Mouse (Mus musculus) hindbrain, embryonic 14.5 days (tissue): ENCODE measurements at regions not wholly inside any gene's neighbourhood (a gene's known extent, or its start where the extent isn't known, plus 50 kb on each side); places are given as distances from the start of the nearest gene placed in this dataset.
"Not testable (repeated sequence)": the region's sequence is repeated elsewhere in the genome, so short reads cannot be mapped to it uniquely, and the experiment has no call there.

Experiments
- ATAC-seq: fragments of 200-750 bp; cut with Nextera tagmentation; 2 replicates; pipeline ENCODE4 v1.8.0; 2017; ENCODE audit warnings: moderate number of reproducible peaks, mild to moderate bottlenecking, moderate TSS enrichment, moderate library complexity; ENCODE audit not compliant: low FRiP score
- DNase-seq: peaks from one replicate; pipeline ENCODE4 v3.0.0-alpha.2; 2015; ENCODE audit warnings: low spot score
- H3K27ac ChIP-seq: fragments of 300-500 bp; sonication (generic); 2 replicates; pipeline ENCODE4 v1.5.1; 2014; ENCODE audit warnings: mild to moderate bottlenecking, moderate library complexity
- H3K27me3 ChIP-seq: fragments of 300-500 bp; sonication (generic); 2 replicates; pipeline ENCODE4 v1.6.1; 2014; ENCODE audit warnings: mild to moderate bottlenecking, low read length, mixed read lengths; ENCODE audit not compliant: control insufficient read depth, insufficient read depth
- H3K36me3 ChIP-seq: fragments of 300-500 bp; sonication (generic); replicated peaks from 2 replicates; pipeline ENCODE4 v1.6.1; 2014; ENCODE audit not compliant: control insufficient read depth, insufficient read depth
- H3K4me1 ChIP-seq: fragments of 300-500 bp; sonication (generic); replicated peaks from 2 replicates; pipeline ENCODE4 v1.6.1; 2014; ENCODE audit warnings: antibody characterized with exemption, low read length, mixed read lengths; ENCODE audit not compliant: control insufficient read depth, insufficient read depth
- H3K4me2 ChIP-seq: fragments of 300-500 bp; sonication (generic); replicated peaks from 2 replicates; pipeline ENCODE4 v1.6.1; 2014; ENCODE audit warnings: mild to moderate bottlenecking, moderate library complexity
- H3K4me3 ChIP-seq: fragments of 300-500 bp; sonication (generic); replicated peaks from 2 replicates; pipeline ENCODE4 v1.5.1; 2014; ENCODE audit warnings: mild to moderate bottlenecking, low read length
- H3K9ac ChIP-seq: fragments of 300-500 bp; sonication (generic); 2 replicates; pipeline ENCODE4 v1.6.1; 2014
- H3K9me3 ChIP-seq: fragments of 300-500 bp; sonication (generic); 2 replicates; pipeline ENCODE4 v1.6.1; 2016; ENCODE audit warnings: low read length; ENCODE audit not compliant: control insufficient read depth
- WGBS: fragments of 180-500 bp; shearing (Covaris S2); extraction: QIAGEN DNeasy Blood & Tissue Kit; methylation state at CpG from one replicate; pipeline ENCODE4 v1.1.7; 2014; 5-methylcytosine and 5-hydroxymethylcytosine counted together

DNA sequence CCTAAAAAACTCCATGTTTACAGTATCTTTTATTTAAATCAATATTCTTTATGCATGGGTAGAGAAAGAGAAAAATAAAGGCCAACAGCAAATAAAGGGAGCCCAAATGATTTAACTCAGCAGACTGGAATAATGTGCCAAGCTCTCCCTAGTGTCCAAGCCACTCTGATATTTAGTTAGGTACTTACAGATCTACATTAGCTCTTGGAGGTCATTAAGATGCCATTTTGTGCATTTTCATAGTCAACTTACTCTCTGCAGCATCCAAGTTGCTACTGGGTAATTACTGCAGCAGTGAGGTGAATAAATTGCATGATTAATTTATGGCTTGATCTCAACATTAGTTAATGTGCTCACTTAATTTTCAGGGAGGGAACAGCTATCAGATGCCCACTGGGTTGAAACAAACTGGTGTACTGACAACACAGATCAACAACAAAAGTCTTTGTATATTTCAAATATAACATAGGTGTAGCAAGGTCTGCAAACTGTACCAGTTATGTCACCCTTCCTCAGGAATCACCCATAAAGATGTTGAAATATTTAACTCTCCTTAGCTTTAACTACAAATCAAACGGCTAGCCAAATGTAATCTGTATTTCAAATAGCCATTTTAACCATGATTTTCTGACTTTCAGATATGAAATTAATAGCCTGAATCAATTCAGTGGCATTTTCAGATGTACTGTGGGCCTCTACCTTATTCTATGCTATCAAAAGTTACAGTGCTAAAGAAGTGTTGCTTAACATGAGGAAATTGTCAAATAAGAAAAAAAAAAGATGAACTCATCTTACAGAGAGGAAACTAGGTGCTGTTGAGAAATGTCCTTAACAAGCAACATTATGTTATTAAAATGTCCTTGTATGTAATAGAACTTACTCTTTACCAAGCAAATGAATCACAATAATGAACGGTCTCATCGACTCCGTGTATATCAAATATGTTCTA, 163.8 kb upstream of the Hapln1 start:
- no peak; the same call in 1 of the 2 replicates for ATAC-seq
- Histone ChIP-seq H3K36me3 (no peaks in the 10 kb centered on the region), H3K4me1 (no peaks in the 10 kb centered on the region), H3K4me2 (no peak overlapping the region), H3K4me3 (no peak overlapping the region), H3K27ac (no peak overlapping the region), H3K9me3 (no peaks in the 10 kb centered on the region), H3K9ac (no peak overlapping the region), H3K27me3 (no peaks in the 10 kb centered on the region)
- no peak for DNase-seq
- WGBS, result 91% methylated on average over 4 of the region's 4 CpGs

- no peak overlapping the region for H3K4me2 ChIP-seq
- WGBS, result 92% methylated on average over 4 of the region's 4 CpGs
- no peak overlapping the region for H3K27ac ChIP-seq
- H3K4me1 ChIP-seq, result no peaks in the 10 kb centered on the region
- H3K27me3 ChIP-seq, result no peaks in the 10 kb centered on the region
- H3K4me3 ChIP-seq, result no peak overlapping the region
- no peak for DNase-seq
- no peaks in the 10 kb centered on the region for H3K9me3 ChIP-seq
- no peaks in the 10 kb centered on the region for H3K36me3 ChIP-seq
- no peak overlapping the region for H3K9ac ChIP-seq
- no peak for ATAC-seq
Observed at GRCm38 (mm10) chr13:89378365-89378764, 161.2 kb upstream of the Hapln1 start.

DNA sequence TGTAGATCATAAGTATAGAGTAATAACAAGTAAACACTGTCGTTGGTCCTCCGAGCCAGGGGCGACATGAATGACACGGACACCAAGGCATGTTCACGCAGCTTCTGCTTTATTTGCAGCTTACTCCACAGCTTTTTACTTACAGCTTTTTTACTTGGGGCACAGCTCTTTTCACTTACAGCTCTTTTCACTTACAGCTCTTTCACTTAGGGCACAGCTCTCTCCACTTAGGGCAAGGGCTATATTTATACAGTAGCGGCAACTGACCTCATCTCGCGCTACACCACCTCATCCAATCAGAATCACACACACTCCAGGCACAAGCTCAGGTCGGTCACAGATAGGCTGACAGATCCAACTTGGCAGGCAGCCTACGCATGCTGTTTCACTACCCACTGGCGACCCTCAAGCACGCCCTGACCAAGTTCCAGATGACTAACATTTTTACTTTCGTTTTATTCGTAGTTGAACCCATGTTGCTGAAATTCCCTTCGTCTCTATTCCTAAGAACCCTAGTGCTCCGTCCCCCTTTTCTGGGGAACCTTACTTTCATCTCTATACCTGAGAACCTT, 155.9 kb upstream of the Hapln1 start:
- H3K27me3 ChIP-seq, H3K27ac ChIP-seq, H3K4me2 ChIP-seq, H3K9me3 ChIP-seq, DNase-seq, ATAC-seq, H3K4me1 ChIP-seq, H3K36me3 ChIP-seq, H3K9ac ChIP-seq, H3K4me3 ChIP-seq: not testable (repeated sequence)
- 93% methylated on average over 16 of the region's 16 CpGs for WGBS

DNA sequence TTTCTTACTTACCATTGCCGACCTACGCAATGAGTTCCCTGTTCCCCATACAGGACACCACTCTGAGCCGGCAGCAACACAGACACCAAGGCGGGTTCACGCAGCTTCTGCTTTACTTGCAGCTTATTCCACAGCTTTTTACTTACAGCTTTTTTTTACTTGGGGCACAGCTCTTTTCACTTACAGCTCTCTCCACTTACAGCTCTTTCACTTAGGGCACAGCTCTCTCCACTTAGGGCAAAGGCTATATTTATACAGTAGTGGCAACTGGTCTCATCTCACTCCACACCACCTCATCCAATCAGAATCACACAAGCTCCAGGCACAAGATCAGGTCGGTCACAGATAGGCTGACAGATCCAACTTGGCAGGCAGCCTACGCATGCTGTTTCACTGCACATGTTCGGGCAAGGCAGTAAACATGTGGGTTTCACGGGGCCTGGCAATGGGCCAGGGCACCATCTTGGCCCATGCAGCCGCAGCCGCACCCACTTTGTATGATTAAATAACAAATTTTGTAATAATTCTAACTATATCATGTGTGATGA, 154.9 kb upstream of the Hapln1 start:
- Histone ChIP-seq H3K27ac (no peak overlapping the region), H3K36me3 (no peaks in the 10 kb centered on the region), H3K9me3 (no peaks in the 10 kb centered on the region), H3K9ac (no peak overlapping the region), H3K4me1 (no peaks in the 10 kb centered on the region), H3K4me3 (no peak overlapping the region), H3K27me3 (no peaks in the 10 kb centered on the region), H3K4me2 (no peak overlapping the region)
- no peak for DNase-seq
- WGBS, result 78% methylated on average over 11 of the region's 11 CpGs
- ATAC-seq, result no peak

GRCm38 (mm10) chr13:89387416-89387815, 152.2 kb upstream of the Hapln1 start:
- ATAC-seq (no peak), DNase-seq (no peak)
- H3K9ac ChIP-seq, result no peak overlapping the region
- 100% methylated on average over 1 of the region's 1 CpGs for WGBS
- H3K4me3 ChIP-seq, result no peak overlapping the region
- H3K9me3 ChIP-seq, result no peaks in the 10 kb centered on the region
- H3K27me3 ChIP-seq, result no peaks in the 10 kb centered on the region
- H3K27ac ChIP-seq, result no peak overlapping the region
- H3K36me3 ChIP-seq, result no peaks in the 10 kb centered on the region
- H3K4me1 ChIP-seq, result no peaks in the 10 kb centered on the region
- H3K4me2 ChIP-seq, result no peak overlapping the region

DNA sequence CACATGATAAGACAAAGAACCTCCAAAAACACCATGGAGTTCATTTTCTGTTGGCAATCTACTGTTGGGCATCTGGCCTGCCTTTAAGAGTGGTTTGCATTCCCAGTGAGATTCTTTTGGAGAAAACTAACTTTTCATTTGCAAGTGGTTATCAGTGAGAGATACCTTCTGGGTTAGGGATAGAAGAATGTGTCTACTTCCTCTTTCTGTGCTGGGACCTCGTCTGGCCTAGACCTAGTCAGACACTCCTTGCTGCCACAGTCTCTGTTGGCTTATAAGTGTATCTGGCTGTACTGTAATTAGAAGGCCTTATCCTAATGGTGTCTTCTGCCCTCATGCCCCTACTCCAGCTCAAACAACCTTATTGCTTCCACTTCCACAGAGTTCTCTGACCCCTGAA, 150.4 kb upstream of the Hapln1 start:
- Histone ChIP-seq H3K36me3 (no peaks in the 10 kb centered on the region), H3K4me3 (no peak overlapping the region), H3K4me1 (no peaks in the 10 kb centered on the region), H3K4me2 (no peak overlapping the region), H3K27ac (no peak overlapping the region), H3K27me3 (no peaks in the 10 kb centered on the region), H3K9ac (no peak overlapping the region), H3K9me3 (no peaks in the 10 kb centered on the region)
- 63% methylated on average over 1 of the region's 1 CpGs for WGBS
- ATAC-seq, result no peak
- no peak for DNase-seq

- DNase-seq, result no peak
- WGBS, result 68% methylated on average over 5 of the region's 5 CpGs
- no peaks in the 10 kb centered on the region for H3K9me3 ChIP-seq
Observed at GRCm38 (mm10) chr13:89394717-89395344, 144.8 kb upstream of the Hapln1 start.

GRCm38 (mm10) chr13:89395851-89396250, 143.7 kb upstream of the Hapln1 start:
- DNase-seq, result no peak
- no peaks in the 10 kb centered on the region for H3K9me3 ChIP-seq
- no peak for ATAC-seq
- H3K4me1 ChIP-seq, result no peaks in the 10 kb centered on the region
- WGBS, result 81% methylated on average over 3 of the region's 3 CpGs
- no peak overlapping the region for H3K27ac ChIP-seq
- no peak overlapping the region for H3K4me2 ChIP-seq
- H3K9ac ChIP-seq, result no peak overlapping the region
- no peaks in the 10 kb centered on the region for H3K27me3 ChIP-seq
- H3K36me3 ChIP-seq, result no peaks in the 10 kb centered on the region
- no peak overlapping the region for H3K4me3 ChIP-seq

More at GRCm38 (mm10) chr13:89394717-89395344, 144.8 kb upstream of the Hapln1 start:
- no peaks in the 10 kb centered on the region for H3K36me3 ChIP-seq
- ATAC-seq, result no peak
- no peak overlapping the region for H3K27ac ChIP-seq
- no peaks in the 10 kb centered on the region for H3K4me1 ChIP-seq
- no peak overlapping the region for H3K4me3 ChIP-seq
- H3K27me3 ChIP-seq, result no peaks in the 10 kb centered on the region
- no peak overlapping the region for H3K9ac ChIP-seq
- no peak overlapping the region for H3K4me2 ChIP-seq

DNA sequence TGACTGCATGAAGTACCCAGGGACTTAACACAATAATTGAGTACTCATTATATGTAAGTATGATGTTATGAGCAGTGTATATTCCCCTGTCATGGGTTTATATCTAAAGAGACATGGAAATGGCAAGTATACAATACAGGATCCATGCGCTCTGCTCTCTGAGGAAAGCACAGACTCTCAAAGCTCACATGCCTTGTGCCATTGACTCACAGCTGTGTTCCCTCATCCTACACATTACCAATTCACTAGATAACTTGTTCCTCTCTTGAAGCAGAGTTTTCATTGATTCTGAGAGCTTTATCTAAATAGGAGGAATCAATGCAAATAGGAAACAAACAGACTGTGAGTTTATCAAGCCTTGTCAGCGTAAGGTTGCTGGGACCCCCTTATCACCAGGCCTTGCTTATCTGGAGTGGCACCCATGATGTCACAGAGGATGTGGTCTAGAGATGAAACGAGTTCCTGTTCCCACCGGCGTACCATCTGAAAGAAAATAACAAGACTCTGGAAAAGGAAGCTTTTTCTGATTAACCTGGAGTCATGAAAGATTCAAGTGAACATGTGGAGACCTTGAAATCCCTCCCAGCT, 138.4 kb upstream of the Hapln1 start:
- 83% methylated on average over 5 of the region's 5 CpGs for WGBS
- Histone ChIP-seq H3K27ac (no peak overlapping the region), H3K36me3 (no peaks in the 10 kb centered on the region), H3K9ac (no peak overlapping the region), H3K4me2 (no peak overlapping the region), H3K27me3 (no peaks in the 10 kb centered on the region), H3K4me1 (no peaks in the 10 kb centered on the region), H3K9me3 (no peaks in the 10 kb centered on the region), H3K4me3 (no peak overlapping the region)
- ATAC-seq, result no peak
- no peak for DNase-seq
